Mouse (Mus musculus) heart, embryonic 13.5 days (tissue): ENCODE results near the gene March10. TPM values are rescaled to one million over a fixed set of nuclear protein-coding genes. Genes with fewer than 3 reads are reported as not detected.
A peak's percentile ranks its signal among the peaks of the same experiment; 100 is the strongest.

Source experiments
- ATAC-seq: fragments of 200-750 bp; cut with Nextera tagmentation; 2 replicates; pipeline ENCODE4 v1.8.0; 2017; ENCODE audit warnings: moderate TSS enrichment; ENCODE audit not compliant: insufficient number of reproducible peaks, low FRiP score, low TSS enrichment; ENCODE audit errors: extremely low read depth
- H3K27ac ChIP-seq: fragments of 300-500 bp; sonication (generic); replicated peaks from 2 replicates; pipeline ENCODE4 v1.5.1; 2015; ENCODE audit warnings: moderate library complexity, mild to moderate bottlenecking, inconsistent platforms
- H3K27me3 ChIP-seq: fragments of 300-500 bp; sonication (generic); replicated peaks from 2 replicates; pipeline ENCODE4 v1.6.1; 2015; ENCODE audit warnings: mild to moderate bottlenecking, inconsistent platforms
- H3K36me3 ChIP-seq: fragments of 300-500 bp; sonication (generic); 2 replicates; pipeline ENCODE4 v1.6.1; 2015; ENCODE audit warnings: mild to moderate bottlenecking, inconsistent platforms
- H3K4me1 ChIP-seq: fragments of 300-500 bp; sonication (generic); 2 replicates; pipeline ENCODE4 v1.6.1; 2015; ENCODE audit warnings: inconsistent platforms
- H3K4me2 ChIP-seq: fragments of 300-500 bp; sonication (generic); 2 replicates; pipeline ENCODE4 v1.6.1; 2015; ENCODE audit warnings: inconsistent platforms, mild to moderate bottlenecking, moderate library complexity
- H3K4me3 ChIP-seq: fragments of 300-500 bp; sonication (generic); 2 replicates; pipeline ENCODE4 v1.5.1; 2015; ENCODE audit warnings: moderate library complexity, mild to moderate bottlenecking, inconsistent platforms
- H3K9ac ChIP-seq: fragments of 300-500 bp; sonication (generic); 2 replicates; pipeline ENCODE4 v1.6.1; 2015; ENCODE audit warnings: inconsistent platforms, mild to moderate bottlenecking, moderate library complexity
- H3K9me3 ChIP-seq: fragments of 300-500 bp; sonication (generic); 2 replicates; pipeline ENCODE4 v1.6.1; 2016; ENCODE audit warnings: inconsistent platforms
- WGBS: fragments of 180-500 bp; shearing (Covaris S2); methylation state at CpG from one replicate; pipeline ENCODE4 v1.1.7; 2015; ENCODE audit warnings: mixed read lengths; 5-methylcytosine and 5-hydroxymethylcytosine counted together
- polyA plus RNA-seq: library from polyadenylated mRNA; unstranded; fragments of >200 nt; fragmentation: Nextera tagmentation; extraction: Ambion mirVana; gene quantifications from 2 replicates; pipeline ENCODE4 v1.2.1, GENCODE M21; 2015

The March10 gene
- polyA plus RNA-seq, 1 experiment from 2014 or later = 0.36 TPM

DNA sequence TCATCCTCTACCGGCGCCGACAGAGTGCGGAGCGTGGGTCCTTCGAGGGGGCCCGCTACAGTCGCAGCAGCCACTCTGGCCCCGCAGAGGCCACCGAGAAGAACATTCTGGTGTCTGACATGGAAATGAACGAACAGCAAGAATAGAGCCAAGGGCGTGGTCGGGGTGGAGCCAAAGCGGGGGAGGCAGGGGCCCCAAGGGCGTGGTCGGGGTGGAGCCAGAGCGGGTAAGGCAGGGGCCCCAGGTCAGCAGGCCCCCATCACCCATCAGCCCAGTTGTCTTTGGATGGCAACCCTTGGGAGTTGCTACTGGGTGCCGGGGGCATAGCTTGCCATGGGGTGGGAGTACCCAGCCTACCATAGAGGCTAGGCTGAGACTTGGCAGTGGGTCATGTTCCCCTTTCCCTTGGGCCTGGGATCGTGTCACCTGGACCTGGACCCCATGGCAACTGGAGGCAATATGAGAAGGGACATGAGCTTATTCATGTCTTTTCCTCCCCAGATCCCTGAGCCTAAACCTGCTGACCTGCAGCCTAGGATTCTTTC, 106.7 kb downstream of the March10 start:
- no peak overlapping the region for H3K27ac ChIP-seq
- H3K4me1 ChIP-seq = peaks cover 55% of the 10 kb centered on the region
- H3K4me3 ChIP-seq = no peak overlapping the region
- H3K36me3 ChIP-seq = peaks cover 40% of the 10 kb centered on the region
- no peaks in the 10 kb centered on the region for H3K9me3 ChIP-seq
- H3K9ac ChIP-seq = no peak overlapping the region
- peak; percentile 52; the same call in 1 of the 2 replicates for ATAC-seq
- peak overlapping the region; percentile 1; the same call in 1 of the 2 replicates for H3K4me2 ChIP-seq
- no peaks in the 10 kb centered on the region for H3K27me3 ChIP-seq
- WGBS = 69% methylated on average over 19 of the region's 19 CpGs

DNA sequence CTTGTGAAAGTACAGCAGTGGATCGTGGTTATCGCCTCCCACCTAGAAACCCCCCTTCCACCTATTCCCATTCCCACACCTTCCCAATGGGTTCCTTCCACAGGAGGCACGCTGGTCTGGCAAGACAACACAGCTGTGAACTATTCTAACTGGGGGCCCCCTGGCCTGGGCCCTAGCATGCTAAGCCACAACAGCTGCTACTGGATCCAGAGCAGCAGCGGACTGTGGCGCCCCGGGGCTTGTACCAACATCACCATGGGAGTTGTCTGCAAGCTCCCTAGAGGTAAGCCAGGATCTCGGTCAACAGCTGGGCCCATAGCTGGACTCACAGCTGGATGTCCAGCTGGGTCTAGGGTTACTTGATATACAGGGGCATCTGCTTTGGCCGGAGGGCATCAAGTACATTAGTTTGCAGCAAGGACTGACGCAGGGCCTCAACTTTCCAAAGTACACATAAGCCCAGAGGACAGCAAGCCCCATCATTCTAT, 108.0 kb downstream of the March10 start:
- Histone ChIP-seq H3K4me3 (no peak overlapping the region), H3K27me3 (no peaks in the 10 kb centered on the region), H3K27ac (no peak overlapping the region), H3K4me1 (peaks cover 43% of the 10 kb centered on the region), H3K36me3 (peaks cover 47% of the 10 kb centered on the region), H3K4me2 (no peak overlapping the region), H3K9me3 (no peaks in the 10 kb centered on the region), H3K9ac (no peak overlapping the region)
- WGBS = 95% methylated on average over 9 of the region's 9 CpGs
- ATAC-seq = no peak

DNA sequence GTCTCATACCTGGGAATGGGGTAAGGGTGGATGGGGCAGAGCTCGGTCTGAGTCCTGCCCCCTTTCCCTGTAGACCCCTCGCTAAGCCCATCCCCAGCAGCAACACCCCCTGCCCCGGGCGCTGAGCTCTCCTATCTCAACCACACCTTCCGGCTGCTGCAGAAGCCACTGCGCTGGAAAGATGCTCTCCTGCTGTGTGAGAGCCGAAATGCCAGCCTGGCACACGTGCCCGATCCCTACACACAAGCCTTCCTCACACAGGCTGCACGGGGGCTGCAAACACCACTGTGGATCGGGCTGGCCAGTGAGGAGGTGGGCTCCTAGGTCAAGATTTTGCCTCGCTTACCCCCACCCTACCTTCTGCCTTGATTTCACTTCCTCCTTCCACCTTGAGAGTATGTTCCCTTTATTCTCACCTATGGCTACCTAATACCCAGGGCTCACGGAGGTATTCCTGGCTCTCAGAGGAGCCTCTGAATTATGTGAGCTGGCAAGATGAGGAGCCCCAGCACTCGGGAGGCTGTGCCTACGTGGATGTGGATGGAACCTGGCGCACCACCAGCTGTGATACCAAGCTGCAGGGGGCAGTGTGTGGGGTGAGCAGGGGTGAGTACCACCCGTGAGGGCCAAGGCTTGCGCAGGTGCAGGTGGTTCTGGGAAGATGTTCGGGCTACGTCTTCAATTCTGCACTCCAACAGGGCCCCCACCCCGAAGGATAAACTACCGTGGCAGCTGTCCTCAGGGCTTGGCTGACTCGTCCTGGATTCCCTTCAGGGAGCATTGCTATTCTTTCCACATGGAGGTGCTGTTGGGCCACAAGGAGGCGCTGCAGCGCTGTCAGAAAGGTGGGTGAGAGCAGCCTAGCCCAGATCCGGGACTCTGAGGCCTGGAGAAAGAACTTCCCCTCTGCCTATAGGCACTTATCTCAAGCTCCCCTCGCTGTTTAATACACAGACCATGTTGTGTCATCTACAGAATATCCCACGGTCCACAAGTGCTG, 109.1 kb downstream of the March10 start:
- Histone ChIP-seq H3K4me3 (no peak overlapping the region), H3K36me3 (peaks cover 56% of the 10 kb centered on the region), H3K27ac (no peak overlapping the region), H3K9me3 (no peaks in the 10 kb centered on the region), H3K27me3 (no peaks in the 10 kb centered on the region), H3K4me2 (peak overlapping the region; percentile 27; the same call in 1 of the 2 replicates), H3K4me1 (peaks cover 32% of the 10 kb centered on the region), H3K9ac (peak overlapping the region; percentile 33; the same call in 1 of the 2 replicates)
- ATAC-seq = peak; percentile 48; the same call in 1 of the 2 replicates
- 54% methylated on average over 28 of the region's 28 CpGs for WGBS

DNA sequence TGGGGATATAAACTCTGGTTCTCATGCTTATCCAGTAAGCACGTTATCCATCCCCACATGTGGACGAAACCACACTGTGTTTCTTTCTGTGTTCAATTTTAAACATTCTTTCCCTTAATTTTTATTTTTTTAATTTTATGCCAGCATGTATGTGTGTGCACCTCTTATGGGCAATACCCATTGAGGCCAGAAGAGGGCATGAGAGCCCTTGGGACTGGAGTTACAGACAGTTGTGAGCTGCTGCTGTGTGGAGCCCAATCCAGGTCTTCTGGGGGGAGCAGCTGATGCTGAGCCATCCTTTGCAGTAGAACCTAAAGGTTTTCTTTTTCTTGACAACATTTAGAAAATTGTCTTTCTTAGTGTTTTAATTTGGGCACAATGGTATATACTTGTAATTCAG, 111.3 kb downstream of the March10 start:
- H3K36me3 ChIP-seq = peaks cover 72% of the 10 kb centered on the region
- H3K27ac ChIP-seq = no peak overlapping the region
- H3K9me3 ChIP-seq = no peaks in the 10 kb centered on the region
- H3K4me3 ChIP-seq = no peak overlapping the region
- 72% methylated on average over 2 of the region's 2 CpGs for WGBS
- no peaks in the 10 kb centered on the region for H3K27me3 ChIP-seq
- no peak for ATAC-seq
- H3K4me2 ChIP-seq = no peak overlapping the region
- H3K9ac ChIP-seq = no peak overlapping the region
- H3K4me1 ChIP-seq = peaks cover 24% of the 10 kb centered on the region

DNA sequence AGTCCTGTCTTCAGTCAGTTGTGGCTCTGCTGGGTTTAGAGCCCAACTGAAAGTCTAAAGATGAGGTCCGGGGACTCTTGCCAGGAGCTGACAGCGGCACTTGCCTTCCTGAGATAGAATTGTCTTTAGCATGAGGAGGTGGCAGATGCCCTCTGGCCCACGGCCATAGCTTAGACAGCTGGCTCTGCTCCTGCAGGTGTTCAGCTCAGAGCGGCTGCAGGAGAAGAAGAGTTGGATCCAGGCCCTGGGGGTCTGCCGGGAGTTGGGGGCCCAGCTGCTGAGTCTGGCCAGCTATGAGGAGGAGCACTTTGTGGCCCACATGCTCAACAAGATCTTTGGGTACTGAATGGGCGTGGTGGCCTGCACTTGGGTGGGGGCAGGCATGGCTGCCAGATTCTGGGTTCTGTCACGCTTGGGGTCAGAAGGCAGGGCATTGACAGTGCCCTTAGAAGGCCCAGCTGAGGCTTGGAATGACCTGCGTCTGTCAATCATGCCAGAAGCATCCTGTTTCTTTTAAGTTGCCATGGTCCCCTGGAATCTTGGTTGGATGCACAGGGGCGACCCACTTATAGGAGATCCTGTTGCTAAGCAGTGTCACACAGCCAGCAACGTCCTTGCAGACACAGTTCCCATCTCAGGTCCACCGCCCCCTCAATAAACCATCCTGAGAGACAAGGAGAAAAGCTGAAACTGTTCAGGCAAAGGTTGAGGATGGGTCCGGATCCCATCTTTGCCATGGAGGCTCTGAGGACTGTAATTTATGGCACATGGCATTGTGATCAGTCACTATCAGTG, 117.7 kb downstream of the March10 start:
- Histone ChIP-seq H3K9me3 (no peaks in the 10 kb centered on the region), H3K4me3 (no peak overlapping the region), H3K4me2 (no peak overlapping the region), H3K27me3 (0 out of 2 replicates have a peak, but pooled peaks cover 3% of the 10 kb centered on the region), H3K9ac (no peak overlapping the region), H3K36me3 (peaks cover 52% of the 10 kb centered on the region), H3K27ac (no peak overlapping the region), H3K4me1 (peaks cover 22% of the 10 kb centered on the region)
- ATAC-seq = no peak
- WGBS = 62% methylated on average over 12 of the region's 12 CpGs

DNA sequence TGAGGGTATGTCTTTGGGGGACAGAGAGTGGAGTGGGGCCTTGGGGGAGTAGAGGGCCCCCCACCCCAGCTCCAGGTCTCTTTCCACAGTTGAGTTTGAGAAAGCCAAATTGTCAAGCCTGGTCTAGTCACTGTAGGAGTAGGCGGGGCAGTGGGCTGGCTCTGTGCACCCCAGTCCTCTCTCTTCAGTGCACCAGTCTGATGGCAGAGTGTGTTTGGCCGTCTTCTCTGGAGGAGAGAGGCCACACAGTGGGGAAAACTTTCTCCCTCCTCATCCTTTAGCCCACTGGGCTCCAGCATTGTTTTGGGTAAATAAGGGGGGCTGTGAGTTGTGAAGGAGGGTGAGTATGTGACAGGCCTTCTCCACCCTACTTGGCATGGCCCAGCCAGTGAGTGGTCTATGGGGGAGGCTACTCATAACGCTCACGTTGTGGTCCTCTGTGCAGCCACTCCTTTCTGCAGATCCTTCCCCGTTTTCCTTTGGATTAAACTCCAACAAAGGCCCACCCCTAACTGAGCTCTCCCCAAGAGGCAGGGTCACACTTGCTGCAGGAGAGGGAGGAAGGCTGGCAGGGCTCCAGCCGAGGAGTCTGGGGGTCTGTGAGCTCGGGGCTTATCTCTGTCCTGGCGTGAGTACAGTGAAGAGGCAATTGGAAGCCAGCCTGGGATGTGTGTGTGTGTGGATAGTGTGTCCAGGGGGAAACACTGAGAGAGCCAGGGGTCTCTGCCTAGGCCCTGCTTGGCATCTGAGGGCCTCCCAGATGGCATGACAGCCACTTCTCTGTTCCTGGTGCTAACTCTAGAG, 122.5 kb downstream of the March10 start:
- peak; percentile 16; the same call in 1 of the 2 replicates for ATAC-seq
- 31% methylated on average over 8 of the region's 8 CpGs for WGBS
- Histone ChIP-seq H3K9me3 (no peaks in the 10 kb centered on the region), H3K4me1 (peaks cover 51% of the 10 kb centered on the region), H3K27me3 (0 out of 2 replicates have a peak, but pooled peaks cover 3% of the 10 kb centered on the region), H3K4me2 (0 out of 2 replicates have a peak overlapping the region, but pooled peaks have one; percentile 3), H3K36me3 (peaks cover 21% of the 10 kb centered on the region), H3K9ac (peak overlapping the region; percentile 21; the same call in 1 of the 2 replicates), H3K4me3 (no peak overlapping the region), H3K27ac (peak overlapping the region; percentile 75)

DNA sequence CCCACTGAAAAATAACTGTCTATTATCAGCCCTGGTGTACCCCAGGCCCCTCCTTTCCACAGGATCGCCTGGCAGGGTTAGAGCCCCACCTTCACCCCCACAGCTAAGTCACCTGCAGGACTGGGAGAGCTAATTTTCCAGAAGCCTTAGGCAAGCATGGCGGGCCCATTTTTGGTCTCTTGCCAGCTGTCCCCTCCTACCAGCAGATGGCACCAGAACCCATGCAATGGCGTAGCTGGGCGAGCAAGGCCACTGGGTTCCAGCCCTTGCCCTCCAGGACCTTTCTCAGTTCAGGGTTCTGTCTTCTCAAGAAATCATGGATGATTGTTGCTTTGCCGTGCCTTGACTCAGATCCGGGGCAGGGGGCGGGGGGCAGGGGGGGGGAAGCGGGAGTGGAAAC, 124.1 kb downstream of the March10 start:
- 0 out of 2 replicates have a peak, but pooled peaks cover 3% of the 10 kb centered on the region for H3K27me3 ChIP-seq
- peaks cover 22% of the 10 kb centered on the region for H3K36me3 ChIP-seq
- no peak for ATAC-seq
- H3K4me1 ChIP-seq = peaks cover 43% of the 10 kb centered on the region
- H3K9me3 ChIP-seq = no peaks in the 10 kb centered on the region
- no peak overlapping the region for H3K9ac ChIP-seq
- no peak overlapping the region for H3K4me2 ChIP-seq
- H3K4me3 ChIP-seq = no peak overlapping the region
- WGBS = 58% methylated on average over 8 of the region's 8 CpGs
- no peak overlapping the region for H3K27ac ChIP-seq

DNA sequence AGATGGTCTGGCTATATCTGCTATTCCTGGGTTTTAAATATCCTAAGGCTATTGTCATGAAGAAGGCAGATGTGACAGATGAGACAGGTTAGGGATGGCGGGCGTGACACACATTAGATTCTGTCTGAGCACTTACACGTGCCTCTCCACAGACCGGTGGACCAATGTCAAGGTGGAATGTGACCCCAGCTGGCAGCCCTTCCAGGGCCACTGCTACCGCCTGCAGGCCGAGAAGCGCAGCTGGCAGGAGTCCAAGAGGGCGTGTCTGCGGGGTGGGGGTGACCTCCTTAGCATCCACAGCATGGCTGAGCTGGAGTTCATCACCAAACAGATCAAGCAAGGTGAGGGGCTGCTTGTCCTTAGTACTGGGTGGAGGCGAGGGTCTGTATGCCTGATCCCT, 124.8 kb downstream of the March10 start:
- 0 out of 2 replicates have a peak, but pooled peaks have one; percentile 18 for ATAC-seq

DNA sequence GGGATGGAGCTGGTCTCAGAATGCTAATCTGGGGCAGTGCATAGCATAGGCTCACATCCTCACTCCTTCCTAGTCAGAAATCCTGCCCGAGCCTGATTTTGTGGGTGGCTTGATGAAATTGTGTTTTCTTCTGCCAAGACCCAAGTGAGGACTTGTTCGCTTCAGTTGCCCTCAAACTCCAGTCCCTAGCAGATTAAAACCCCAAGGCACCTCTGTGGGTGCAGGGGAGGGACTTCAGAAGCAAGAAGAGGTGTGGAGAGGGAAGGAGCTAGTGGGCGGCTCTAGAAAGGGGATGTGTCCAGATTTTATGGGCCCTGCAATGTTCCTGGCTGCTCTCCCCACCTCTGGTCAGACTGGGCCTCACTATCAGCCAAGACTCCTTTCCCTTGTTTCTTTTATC, 125.4 kb downstream of the March10 start:
- Histone ChIP-seq H3K9ac (no peak overlapping the region), H3K27me3 (0 out of 2 replicates have a peak, but pooled peaks cover 3% of the 10 kb centered on the region), H3K9me3 (no peaks in the 10 kb centered on the region), H3K4me1 (peaks cover 43% of the 10 kb centered on the region), H3K27ac (no peak overlapping the region), H3K36me3 (peaks cover 11% of the 10 kb centered on the region), H3K4me2 (no peak overlapping the region), H3K4me3 (no peak overlapping the region)
- no peak for ATAC-seq
- 87% methylated on average over 3 of the region's 3 CpGs for WGBS

More for the DNA sequence above, 124.8 kb downstream of the March10 start:
- no peak overlapping the region for H3K27ac ChIP-seq
- H3K9ac ChIP-seq = no peak overlapping the region
- no peak overlapping the region for H3K4me3 ChIP-seq
- WGBS = 22% methylated on average over 10 of the region's 10 CpGs
- no peaks in the 10 kb centered on the region for H3K9me3 ChIP-seq
- no peak overlapping the region for H3K4me2 ChIP-seq
- peaks cover 17% of the 10 kb centered on the region for H3K36me3 ChIP-seq
- 0 out of 2 replicates have a peak, but pooled peaks cover 3% of the 10 kb centered on the region for H3K27me3 ChIP-seq
- H3K4me1 ChIP-seq = peaks cover 43% of the 10 kb centered on the region

DNA sequence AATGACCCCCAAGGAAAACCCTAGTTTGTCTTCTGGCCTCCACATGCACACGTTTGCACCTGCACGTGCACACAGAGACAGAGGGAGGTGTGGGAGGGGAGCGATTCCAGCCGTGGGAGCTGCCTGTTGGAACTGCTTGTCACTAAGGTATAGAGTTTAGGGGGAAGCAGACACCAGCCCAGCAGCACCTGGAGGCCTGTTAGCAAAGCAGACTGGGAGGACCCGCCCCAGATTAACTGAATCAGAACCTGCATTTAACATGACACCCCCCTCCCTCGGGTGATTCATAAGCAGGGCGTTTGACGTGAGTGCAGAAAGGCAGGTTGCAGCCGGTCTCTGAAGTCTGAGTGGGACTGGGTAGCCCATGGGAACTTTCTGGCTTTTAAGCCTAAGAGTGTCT, 126.6 kb downstream of the March10 start:
- H3K9ac ChIP-seq = no peak overlapping the region
- ATAC-seq = no peak
- no peak overlapping the region for H3K4me2 ChIP-seq
- whole genome bisulfite sequencing = 71% methylated on average over 9 of the region's 9 CpGs
- H3K27ac ChIP-seq = no peak overlapping the region
- H3K4me1 ChIP-seq = peaks cover 41% of the 10 kb centered on the region
- H3K9me3 ChIP-seq = no peaks in the 10 kb centered on the region
- no peaks in the 10 kb centered on the region for H3K27me3 ChIP-seq
- H3K36me3 ChIP-seq = peaks cover 16% of the 10 kb centered on the region
- no peak overlapping the region for H3K4me3 ChIP-seq
